Mouse (Mus musculus) midbrain, embryonic 11.5 days (tissue): ENCODE data around the gene Egflam. TPM values are rescaled to one million over a fixed set of nuclear protein-coding genes. Genes with fewer than 3 reads are reported as not detected.

ENCODE experiments used
- ATAC-seq: fragments of 200-750 bp; cut with Nextera tagmentation; 2 replicates; pipeline ENCODE4 v1.8.0; 2017; ENCODE audit warnings: moderate TSS enrichment, moderate library complexity; ENCODE audit not compliant: low FRiP score
- DNase-seq: peaks from one replicate; pipeline ENCODE4 v3.0.0; 2015; ENCODE audit warnings: low spot score; ENCODE audit errors: missing footprints
- H3K27ac ChIP-seq: fragments of 300-500 bp; sonication (generic); 2 replicates; pipeline ENCODE4 v1.5.1; 2014; ENCODE audit warnings: low read depth, low read length
- H3K27me3 ChIP-seq: fragments of 300-500 bp; sonication (generic); 2 replicates; pipeline ENCODE4 v1.6.1; 2014; ENCODE audit warnings: mild to moderate bottlenecking, low read length, moderate library complexity, mixed read lengths; ENCODE audit not compliant: control insufficient read depth, insufficient read depth
- H3K36me3 ChIP-seq: fragments of 300-500 bp; sonication (generic); 2 replicates; pipeline ENCODE4 v1.6.1; 2014; ENCODE audit warnings: mild to moderate bottlenecking, low read length, moderate library complexity, mixed read lengths; ENCODE audit not compliant: control insufficient read depth, insufficient read depth
- H3K4me1 ChIP-seq: fragments of 300-500 bp; sonication (generic); 2 replicates; pipeline ENCODE4 v1.6.1; 2014; ENCODE audit warnings: low read length; ENCODE audit not compliant: control insufficient read depth, insufficient read depth
- H3K4me2 ChIP-seq: fragments of 300-500 bp; sonication (generic); 2 replicates; pipeline ENCODE4 v1.6.1; 2014; ENCODE audit warnings: mild to moderate bottlenecking, moderate library complexity
- H3K4me3 ChIP-seq: fragments of 300-500 bp; sonication (generic); 2 replicates; pipeline ENCODE4 v1.5.1; 2014; ENCODE audit warnings: low read depth, low read length
- H3K9ac ChIP-seq: fragments of 300-500 bp; sonication (generic); 2 replicates; pipeline ENCODE4 v1.6.1; 2014; ENCODE audit warnings: low read length
- H3K9me3 ChIP-seq: fragments of 300-500 bp; sonication (generic); 2 replicates; pipeline ENCODE4 v1.6.1; 2016; ENCODE audit warnings: low read length; ENCODE audit not compliant: control insufficient read depth
- WGBS: fragments of 180-500 bp; shearing (Covaris S2); extraction: QIAGEN DNeasy Blood & Tissue Kit; methylation state at CpG from one replicate; pipeline ENCODE4 v1.1.7; 2014; 5-methylcytosine and 5-hydroxymethylcytosine counted together
- polyA plus RNA-seq: library from polyadenylated mRNA; unstranded; fragments of >200 nt; fragmentation: Nextera tagmentation; extraction: Ambion mirVana; gene quantifications from 2 replicates; pipeline ENCODE4 v1.2.1, GENCODE M21; 2014

The Egflam gene
- polyA plus RNA-seq, 1 experiment from 2014 or later: 10.3 TPM

DNA sequence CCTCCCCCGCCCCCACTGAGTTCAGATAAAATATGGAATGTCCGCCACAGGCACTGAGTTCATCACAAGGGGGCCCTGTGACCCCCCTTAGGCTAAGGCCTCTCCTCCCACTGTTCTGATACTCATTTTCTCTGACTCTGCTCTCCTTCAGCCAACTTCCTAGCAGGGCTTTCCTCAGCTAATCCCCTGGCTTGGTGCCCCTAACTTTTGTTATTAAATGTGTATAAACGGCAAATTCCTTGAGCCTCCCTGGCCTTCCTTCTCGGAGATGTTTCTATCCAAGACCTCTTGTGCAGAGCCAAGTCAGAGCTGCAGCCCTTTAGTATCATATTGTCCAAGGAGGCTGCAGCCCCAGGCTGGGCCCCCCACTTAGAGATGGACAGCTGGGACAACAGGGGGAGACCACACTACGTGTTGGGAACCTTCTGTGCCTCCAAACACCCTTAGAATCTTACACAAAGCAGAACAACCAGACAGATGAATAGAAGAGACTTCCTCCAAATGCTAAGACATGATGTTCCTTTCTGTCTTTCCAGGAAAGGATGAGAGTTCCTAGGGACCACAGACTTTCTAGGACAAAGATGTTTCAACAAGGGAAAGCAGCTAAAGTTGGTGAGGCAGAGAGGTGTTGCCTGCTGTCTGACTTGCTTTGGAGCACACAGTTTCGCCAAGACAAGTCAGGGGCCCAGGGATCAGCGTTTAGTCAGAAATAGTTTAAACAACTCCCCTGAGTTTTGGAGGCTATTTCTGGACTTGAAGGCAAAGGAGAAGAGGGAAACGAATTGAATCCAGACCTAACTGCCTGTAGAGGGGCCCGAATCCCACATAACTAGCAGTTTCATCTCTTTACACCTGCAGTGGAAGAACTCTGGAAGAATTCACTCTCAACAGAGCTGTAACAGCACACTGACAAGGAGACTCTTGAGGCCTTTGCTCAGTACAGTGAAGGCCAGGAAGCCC lies 196.5 kb downstream of the Egflam start:
- ATAC-seq (no peak), DNase-seq (peak; percentile 83)
- Histone ChIP-seq H3K9me3 (no peaks in the 10 kb centered on the region), H3K27ac (no peak overlapping the region), H3K9ac (no peak overlapping the region), H3K27me3 (no peaks in the 10 kb centered on the region), H3K36me3 (no peaks in the 10 kb centered on the region), H3K4me2 (no peak overlapping the region), H3K4me3 (no peak overlapping the region), H3K4me1 (peaks cover 18% of the 10 kb centered on the region)
- WGBS: 60% methylated on average over 9 of the region's 9 CpGs

DNA sequence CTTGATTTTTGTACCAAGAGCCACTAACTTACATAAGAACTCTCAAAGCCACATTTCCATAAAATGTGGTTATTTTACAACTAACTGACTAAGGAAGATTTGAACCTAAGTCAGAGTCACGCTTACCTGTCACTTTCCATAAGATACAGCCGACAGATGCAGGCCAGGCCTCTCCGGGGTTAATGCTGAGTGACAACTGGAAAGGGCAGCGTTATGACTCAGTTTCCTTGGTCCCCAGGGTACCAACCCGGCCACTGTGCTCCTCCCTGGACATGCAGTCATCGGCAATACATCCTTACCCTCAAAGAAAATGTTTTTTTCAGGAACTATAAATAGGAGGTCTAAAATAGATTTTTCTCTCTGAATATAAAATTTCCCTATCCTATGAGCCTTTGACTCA lies 197.9 kb downstream of the Egflam start:
- H3K4me1 ChIP-seq: peaks cover 21% of the 10 kb centered on the region

GRCm38 (mm10) chr15:7198816-7199215 lies 199.4 kb downstream of the Egflam start:
- no peak overlapping the region for H3K27ac ChIP-seq
- no peaks in the 10 kb centered on the region for H3K9me3 ChIP-seq
- H3K4me1 ChIP-seq: peaks cover 34% of the 10 kb centered on the region
- H3K4me3 ChIP-seq: no peak overlapping the region
- no peak overlapping the region for H3K4me2 ChIP-seq
- peak; percentile 33; the same call in 1 of the 2 replicates for ATAC-seq
- H3K27me3 ChIP-seq: no peaks in the 10 kb centered on the region
- DNase-seq: peak; percentile 81
- 63% methylated on average over 2 of the region's 2 CpGs for WGBS
- H3K9ac ChIP-seq: no peak overlapping the region
- no peaks in the 10 kb centered on the region for H3K36me3 ChIP-seq

More for the DNA sequence above, 197.9 kb downstream of the Egflam start:
- 50% methylated on average over 6 of the region's 6 CpGs for WGBS
- Histone ChIP-seq H3K27me3 (no peaks in the 10 kb centered on the region), H3K9ac (no peak overlapping the region), H3K4me2 (no peak overlapping the region), H3K36me3 (no peaks in the 10 kb centered on the region), H3K4me3 (no peak overlapping the region), H3K27ac (no peak overlapping the region), H3K9me3 (no peaks in the 10 kb centered on the region)
- ATAC-seq: no peak
- DNase-seq: peak; percentile 82

GRCm38 (mm10) chr15:7197652-7198445 lies 200.3 kb downstream of the Egflam start:
- no peak overlapping the region for H3K4me3 ChIP-seq
- H3K9me3 ChIP-seq: no peaks in the 10 kb centered on the region
- DNase-seq (peak; percentile 70), ATAC-seq (no peak)
- H3K27me3 ChIP-seq: no peaks in the 10 kb centered on the region
- no peak overlapping the region for H3K27ac ChIP-seq
- H3K4me1 ChIP-seq: peaks cover 40% of the 10 kb centered on the region
- no peak overlapping the region for H3K9ac ChIP-seq
- WGBS: 60% methylated on average over 3 of the region's 3 CpGs
- no peak overlapping the region for H3K4me2 ChIP-seq
- H3K36me3 ChIP-seq: no peaks in the 10 kb centered on the region

DNA sequence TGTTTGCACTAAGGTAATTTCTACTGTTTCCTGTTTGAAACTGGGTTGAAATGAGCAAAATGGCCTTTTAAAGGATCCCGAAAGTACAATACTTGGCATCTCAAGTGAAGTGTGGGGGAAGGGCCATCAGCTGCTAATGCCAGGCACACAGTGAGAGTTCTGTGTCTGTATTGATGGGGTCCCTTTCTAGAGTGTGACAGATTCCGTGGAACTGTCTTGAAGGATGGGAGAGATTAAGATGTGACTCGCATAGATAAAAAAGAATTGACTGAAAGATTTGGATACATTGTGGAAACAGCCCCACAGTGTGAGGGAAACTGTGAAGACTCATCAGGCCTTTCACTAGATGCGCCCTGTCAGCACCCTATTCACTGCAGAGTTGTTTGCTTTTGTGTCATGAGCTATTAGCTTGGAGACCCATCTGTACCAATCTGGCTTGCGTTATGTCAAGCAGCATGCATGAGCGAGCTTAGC lies 203.4 kb downstream of the Egflam start:
- Histone ChIP-seq H3K4me3 (no peak overlapping the region), H3K27me3 (no peaks in the 10 kb centered on the region), H3K9ac (no peak overlapping the region), H3K4me2 (peak overlapping the region; percentile 22; the same call in 1 of the 2 replicates), H3K9me3 (no peaks in the 10 kb centered on the region), H3K36me3 (no peaks in the 10 kb centered on the region), H3K4me1 (peaks cover 31% of the 10 kb centered on the region), H3K27ac (no peak overlapping the region; the same call in 1 of the 2 replicates)
- ATAC-seq: peak; percentile 78
- DNase-seq: peak; percentile 91
- WGBS: 21% methylated on average over 6 of the region's 6 CpGs

- 13% methylated on average over 13 of the region's 13 CpGs for WGBS
- Histone ChIP-seq H3K36me3 (no peaks in the 10 kb centered on the region), H3K9me3 (no peaks in the 10 kb centered on the region), H3K4me2 (peak overlapping the region; percentile 22; the same call in 1 of the 2 replicates), H3K27ac (peak overlapping the region; percentile 21; the same call in 1 of the 2 replicates), H3K4me1 (peaks cover 28% of the 10 kb centered on the region), H3K9ac (no peak overlapping the region), H3K4me3 (no peak overlapping the region), H3K27me3 (no peaks in the 10 kb centered on the region)
- ATAC-seq: peak; percentile 36
- DNase-seq: peak; percentile 91
Measured at GRCm38 (mm10) chr15:7194147-7194720, 204.0 kb downstream of the Egflam start.

DNA sequence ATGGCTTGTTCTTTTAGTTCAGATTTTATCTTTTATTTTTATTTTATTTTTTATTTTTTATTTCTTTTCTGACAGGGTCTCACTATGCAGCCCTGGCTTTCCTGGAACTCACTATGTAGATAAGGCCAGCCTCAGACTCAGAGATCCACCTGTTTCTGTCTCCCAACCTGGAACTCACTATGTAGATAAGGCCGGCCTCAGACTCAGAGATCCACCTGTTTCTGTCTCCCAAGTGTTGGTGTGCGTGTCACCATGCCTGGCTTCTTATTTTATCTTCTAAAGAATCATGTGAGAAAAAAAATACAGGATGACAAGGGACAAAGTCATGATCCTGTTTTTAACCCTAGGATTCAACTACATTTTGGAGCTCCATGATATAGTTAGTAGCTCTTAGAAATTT lies 205.6 kb downstream of the Egflam start:
- Histone ChIP-seq H3K27ac (no peak overlapping the region), H3K27me3 (no peaks in the 10 kb centered on the region), H3K9me3 (no peaks in the 10 kb centered on the region), H3K4me3 (no peak overlapping the region), H3K4me1 (peaks cover 22% of the 10 kb centered on the region), H3K36me3 (no peaks in the 10 kb centered on the region), H3K9ac (no peak overlapping the region), H3K4me2 (no peak overlapping the region)
- ATAC-seq (no peak), DNase-seq (no peak)
- 84% methylated on average over 2 of the region's 2 CpGs for WGBS

DNA sequence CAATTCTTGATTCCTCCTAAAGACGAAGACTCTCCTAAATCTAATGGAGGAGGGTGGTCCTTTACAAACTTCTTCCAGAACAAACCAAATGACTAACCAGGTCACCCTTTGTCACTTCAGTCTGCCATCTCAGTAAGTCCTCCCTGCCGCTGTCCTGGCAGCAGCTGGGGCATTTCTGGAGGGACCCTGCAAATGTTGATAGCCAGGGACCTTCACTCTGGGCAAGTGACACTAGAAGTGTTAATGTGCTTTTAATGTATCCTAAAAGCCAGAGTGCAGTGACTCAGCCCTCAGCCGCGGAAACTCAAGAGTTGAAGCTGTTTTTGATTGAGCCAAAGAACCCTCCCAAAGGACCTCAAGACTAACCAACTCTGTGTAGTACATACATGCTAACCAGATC lies 207.1 kb downstream of the Egflam start:
- no peak for DNase-seq
- 93% methylated on average over 4 of the region's 4 CpGs for WGBS
- H3K4me1 ChIP-seq: peaks cover 22% of the 10 kb centered on the region
- H3K27me3 ChIP-seq: no peaks in the 10 kb centered on the region
- ATAC-seq: no peak
- H3K4me2 ChIP-seq: no peak overlapping the region
- no peak overlapping the region for H3K4me3 ChIP-seq
- no peak overlapping the region for H3K9ac ChIP-seq
- no peaks in the 10 kb centered on the region for H3K9me3 ChIP-seq
- H3K36me3 ChIP-seq: no peaks in the 10 kb centered on the region
- H3K27ac ChIP-seq: no peak overlapping the region
